Mouse (Mus musculus) ovary, adult 2 months (tissue): ENCODE measurements around the gene Gm21974. TPM values are rescaled to one million over a fixed set of nuclear protein-coding genes. Genes with fewer than 3 reads are reported as not detected.

Experiments used
- polyA plus RNA-seq: library from polyadenylated mRNA; depleted of rRNA; stranded (reverse); fragments of >200 nt; gene quantifications from 2 replicates; pipeline ENCODE4 v1.2.3, GENCODE M21; 2012; rRNA removed

Gm21974 gene
- polyA plus RNA-seq = not detected in 2 replicates

GRCm38 (mm10) chr7:127895442-127895841, at the start of gene Gm21974, which contains the start of gene Vkorc1:
Gene Gm21974 (minus strand): TSS chr7:127895454.
Gene Vkorc1 (minus strand): TSS chr7:127895617.

GRCm38 (mm10) chr7:127929923-127930322, 34.7 kb upstream of the Gm21974 start, which contains the start of gene Prss8:
Gene Prss8 (minus strand): TSS chr7:127930104.

DNA sequence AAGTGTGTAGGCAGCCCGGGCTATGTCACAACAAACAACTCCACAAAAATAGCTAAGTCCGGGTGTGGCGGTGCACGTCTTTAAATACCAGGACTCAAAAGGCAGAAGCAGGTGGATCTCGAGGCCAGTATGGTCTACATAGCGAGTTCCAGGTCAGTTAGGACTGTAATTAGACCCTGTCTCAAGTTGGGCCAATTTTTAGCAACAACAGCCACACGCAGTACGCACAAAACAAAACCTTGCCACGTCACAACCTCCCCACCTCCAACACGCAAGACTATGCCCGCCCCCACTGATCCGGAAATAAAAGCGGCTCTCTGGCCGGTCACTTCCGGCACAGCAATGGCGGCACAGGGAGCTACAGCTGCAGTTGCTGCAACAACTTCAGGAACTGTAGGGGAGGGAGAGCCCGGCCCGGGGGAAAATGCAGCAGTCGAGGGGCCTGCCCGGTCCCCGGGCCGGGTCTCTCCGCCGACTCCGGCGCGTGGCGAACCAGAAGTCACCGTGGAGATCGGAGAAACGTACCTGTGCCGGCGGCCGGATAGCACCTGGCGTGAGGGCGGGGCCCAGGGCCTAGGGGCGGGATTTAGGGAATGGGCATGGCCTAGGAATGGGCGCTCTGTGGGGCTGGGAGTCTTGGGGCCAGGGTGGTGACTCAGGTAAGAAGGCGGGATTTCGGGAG, 17.1 kb upstream of the Gm21974 start, which contains the start of gene Kat8:
Kat8 (plus strand) TSS at position 327 of the 682 bp plus-strand sequence.

DNA sequence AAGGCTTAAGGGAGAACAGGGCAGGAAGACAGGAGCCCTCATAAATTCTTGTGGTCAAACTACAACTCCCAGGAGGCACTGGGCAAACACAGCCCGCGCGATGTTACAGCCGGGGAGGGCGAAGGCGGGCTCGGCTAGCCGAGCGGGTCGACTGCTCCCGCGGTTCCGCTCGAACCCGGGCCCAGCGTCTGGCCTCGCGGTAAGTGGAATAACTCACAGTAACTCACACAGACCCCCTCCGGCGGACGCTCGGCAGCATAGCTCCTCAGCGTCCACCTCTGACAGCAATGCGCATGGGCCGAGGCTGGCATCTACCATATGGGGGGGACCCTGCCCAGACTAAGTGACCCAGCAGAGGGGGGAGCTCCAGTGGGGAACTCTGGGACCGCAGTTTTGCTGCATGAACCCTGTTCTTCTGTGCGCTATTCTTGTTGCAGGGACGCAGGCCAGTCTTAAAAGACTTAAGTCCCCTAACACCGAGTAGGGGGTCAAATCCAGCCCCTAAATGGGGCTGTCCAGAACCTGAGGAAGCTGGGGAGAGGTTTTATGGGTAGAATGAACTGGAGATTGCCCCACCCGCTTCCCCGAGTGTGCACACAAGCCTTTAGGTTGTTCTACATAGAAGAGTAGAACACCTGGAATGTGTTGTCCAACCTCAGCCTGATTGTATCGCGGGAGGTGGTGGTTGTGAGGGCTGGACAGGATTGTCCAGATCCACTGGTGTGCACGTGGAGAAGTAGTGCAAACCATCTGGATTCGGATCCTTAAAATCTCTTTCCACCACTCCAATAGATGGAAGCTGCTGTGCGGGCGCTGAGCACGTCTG, 8.9 kb upstream of the Gm21974 start, which contains the start of gene Bckdk:
Bckdk (plus strand) TSS at position 112 of the 826 bp plus-strand sequence.

GRCm38 (mm10) chr7:127890798-127891197, 4.5 kb downstream of the Gm21974 start, which contains the start of gene Prss53:
Gene Prss53 (minus strand): TSS chr7:127890970.

GRCm38 (mm10) chr7:127876467-127877348, 18.5 kb downstream of the Gm21974 start, which contains the start of gene Zfp668:
Gene Zfp668 (minus strand): TSS chr7:127876828.

GRCm38 (mm10) chr7:127876041-127876466, 19.2 kb downstream of the Gm21974 start, which contains the start of gene Zfp646:
Gene Zfp646 (plus strand): TSS chr7:127876221.

Other genes with a start within 250 kb of the Gm21974 start
- gene Bcl7c, start 186.5 kb downstream of the Gm21974 start, polyA plus RNA-seq = 67.7 and 78.2 TPM in 2 replicates
- 33.4 and 51.7 TPM in 2 replicates for gene Ctf1, start 182.7 kb downstream of the Gm21974 start, polyA plus RNA-seq
- gene Ctf2, start 163.3 kb downstream of the Gm21974 start, polyA plus RNA-seq = 0.27 and 0.30 TPM in 2 replicates
- 68.7 and 76.0 TPM in 2 replicates for gene Fbxl19, start 150.9 kb downstream of the Gm21974 start, polyA plus RNA-seq
- gene Orai3, start 125.6 kb downstream of the Gm21974 start, polyA plus RNA-seq = 51.2 and 60.6 TPM in 2 replicates
- 9.9 and 12.3 TPM in 2 replicates for gene Setd1a, start 118.8 kb downstream of the Gm21974 start, polyA plus RNA-seq
- gene Gm49388, start 109.8 kb downstream of the Gm21974 start, polyA plus RNA-seq = 0.06 TPM in 1 of 2 replicates, not detected in the other
- 78.5 and 87.3 TPM in 2 replicates for gene Hsd3b7, start 94.8 kb downstream of the Gm21974 start, polyA plus RNA-seq
- 66.0 and 82.3 TPM in 2 replicates for gene Stx4a, start 71.2 kb downstream of the Gm21974 start, polyA plus RNA-seq
- 15.2 and 17.7 TPM in 2 replicates for gene Stx1b, start 70.9 kb downstream of the Gm21974 start, polyA plus RNA-seq
- gene Zfp646, start 19.2 kb downstream of the Gm21974 start, polyA plus RNA-seq = 23.0 and 25.1 TPM in 2 replicates
- 11.1 and 14.6 TPM in 2 replicates for gene Zfp668, start 18.6 kb downstream of the Gm21974 start, polyA plus RNA-seq
- gene Prss53, start 4.5 kb downstream of the Gm21974 start, polyA plus RNA-seq = 6.7 and 8.5 TPM in 2 replicates
- 241 and 372 TPM in 2 replicates for gene Vkorc1, start 163 bp upstream of the Gm21974 start, polyA plus RNA-seq
- 99.5 and 124 TPM in 2 replicates for gene Bckdk, start 8.6 kb upstream of the Gm21974 start, polyA plus RNA-seq
- gene Kat8, start 17.1 kb upstream of the Gm21974 start, polyA plus RNA-seq = 18.4 and 22.3 TPM in 2 replicates
- gene Prss8, start 34.6 kb upstream of the Gm21974 start, polyA plus RNA-seq = 44.6 and 45.0 TPM in 2 replicates
- 29.0 and 31.2 TPM in 2 replicates for gene Prss36, start 51.3 kb upstream of the Gm21974 start, polyA plus RNA-seq
- gene Fus, start 72.0 kb upstream of the Gm21974 start, polyA plus RNA-seq = 304 and 455 TPM in 2 replicates
- gene Pycard, start 98.4 kb upstream of the Gm21974 start, polyA plus RNA-seq = 60.1 and 71.2 TPM in 2 replicates
- gene Trim72, start 108.5 kb upstream of the Gm21974 start, polyA plus RNA-seq = 0.97 and 1.1 TPM in 2 replicates
- gene Itgam, start 167.2 kb upstream of the Gm21974 start, polyA plus RNA-seq = 5.6 and 6.6 TPM in 2 replicates
- gene Gm49368, start 167.2 kb upstream of the Gm21974 start, polyA plus RNA-seq = 0.03 TPM in 1 of 2 replicates, not detected in the other
- 2.1 and 2.3 TPM in 2 replicates for gene Itgax, start 234.1 kb upstream of the Gm21974 start, polyA plus RNA-seq